Mouse (Mus musculus) cerebellum, adult 2 months (tissue): ENCODE measurements around the gene Hoxa6. TPM values are rescaled to one million over a fixed set of nuclear protein-coding genes. Genes with fewer than 3 reads are reported as not detected.

Source experiments
- DNase-seq, 2 experiments: peaks; one replicate each; pipeline ENCODE4 v3.0.0; 2021
- H3K27ac ChIP-seq: fragments of 200-500 bp; 2 replicates; pipeline ENCODE4 v1.5.1; 2012; ENCODE audit warnings: low read length, control low read depth, inconsistent platforms; ENCODE audit not compliant: insufficient read depth
- H3K27me3 ChIP-seq: fragments of 200-500 bp; 2 replicates; pipeline ENCODE4 v1.6.1; 2012; ENCODE audit warnings: inconsistent platforms, mild to moderate bottlenecking, low read length, moderate library complexity; ENCODE audit not compliant: control insufficient read depth, insufficient read depth
- H3K4me1 ChIP-seq: fragments of 200-500 bp; 2 replicates; pipeline ENCODE4 v1.6.1; 2011; ENCODE audit warnings: low read length; ENCODE audit not compliant: control insufficient read depth, insufficient read depth
- H3K4me3 ChIP-seq: fragments of 200-500 bp; replicated peaks from 2 replicates; pipeline ENCODE3; 2011; ENCODE audit warnings: mild to moderate bottlenecking, low read depth, low read length, control low read depth; ENCODE audit not compliant: insufficient read depth
- CTCF ChIP-seq: fragments of 200-500 bp; IDR thresholded peaks from 2 replicates; pipeline ENCODE4 v1.5.1; 2011; ENCODE audit warnings: low read depth, mild to moderate bottlenecking, control low read depth, low read length, moderate library complexity, borderline replicate concordance; ENCODE audit not compliant: insufficient read depth
- POLR2A ChIP-seq: fragments of 200-500 bp; IDR thresholded peaks from 2 replicates; pipeline ENCODE4 v1.6.1; 2011; ENCODE audit warnings: low read length, control low read depth, borderline replicate concordance; ENCODE audit not compliant: insufficient read depth
- WGBS: fragments of 180-500 bp; shearing (Covaris S2); methylation state at CpG from one replicate; pipeline ENCODE4 v1.1.7; 2018; 5-methylcytosine and 5-hydroxymethylcytosine counted together
- polyA plus RNA-seq: library from polyadenylated mRNA; depleted of rRNA; stranded (reverse); fragments of >200 nt; gene quantifications from 2 replicates; pipeline ENCODE4 v1.2.3, GENCODE M21; 2012

Hoxa6 gene
- polyA plus RNA-seq, 1 experiment, result 0.46 TPM

GRCm38 (mm10) chr6:52229558-52230416 lies 21.3 kb upstream of the Hoxa6 start:
- 3% methylated on average over 44 of the region's 44 CpGs for WGBS
- DNase-seq, result no peak
- no peaks in the 10 kb centered on the region for H3K4me1 ChIP-seq
- H3K27ac ChIP-seq, result no peak overlapping the region
- H3K4me3 ChIP-seq, result no peak overlapping the region
- TF ChIP-seq CTCF, result no peak
- no peak for TF ChIP-seq POLR2A
- peaks cover 14% of the 10 kb centered on the region; the same call in 1 of the 2 replicates for H3K27me3 ChIP-seq

GRCm38 (mm10) chr6:52228475-52229465 lies 20.2 kb upstream of the Hoxa6 start:
- DNase-seq, result no peak
- 2% methylated on average over 38 of the region's 38 CpGs for WGBS
- H3K27ac ChIP-seq, result no peak overlapping the region
- TF ChIP-seq CTCF (no peak), POLR2A (no peak)
- H3K27me3 ChIP-seq, result peaks cover 11% of the 10 kb centered on the region; the same call in 1 of the 2 replicates
- no peak overlapping the region for H3K4me3 ChIP-seq
- H3K4me1 ChIP-seq, result no peaks in the 10 kb centered on the region

DNA sequence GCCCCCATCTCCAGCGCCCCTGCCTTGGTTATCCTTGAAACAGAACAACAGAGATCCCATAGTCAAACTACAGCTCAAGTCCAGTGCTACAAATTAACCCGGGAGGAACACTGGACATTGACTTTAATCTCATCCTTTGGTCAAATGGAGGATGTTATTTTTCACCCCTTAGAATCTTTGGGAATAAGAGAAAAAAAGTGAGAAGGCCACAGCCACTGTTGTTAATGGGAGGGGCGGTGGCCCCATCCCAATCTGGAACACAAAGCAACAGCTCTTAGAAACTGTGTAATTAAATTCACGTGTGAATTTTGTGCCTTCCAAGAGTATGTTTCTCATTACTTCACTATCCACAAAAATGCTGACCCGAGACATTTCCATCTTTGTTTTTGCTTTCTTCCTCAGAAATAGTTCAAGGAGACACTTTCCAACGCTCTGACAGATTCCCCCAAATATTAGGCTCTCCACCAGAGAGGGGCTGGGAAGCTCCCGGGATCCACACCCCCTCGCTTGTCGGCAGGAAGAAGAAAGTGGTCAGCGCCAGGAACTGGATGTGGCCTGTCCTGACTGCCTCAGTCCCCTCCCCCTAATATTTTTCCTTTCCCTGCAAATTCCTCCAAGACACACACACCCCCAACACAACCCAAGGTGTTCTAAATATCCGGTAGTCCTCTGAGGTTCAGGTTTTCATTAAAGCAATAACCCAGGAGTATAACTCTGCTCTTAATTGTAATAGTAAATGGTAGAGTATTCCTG lies 19.1 kb upstream of the Hoxa6 start:
- 5% methylated on average over 11 of the region's 11 CpGs for WGBS
- no peak for DNase-seq
- Histone ChIP-seq H3K4me3 (no peak overlapping the region), H3K4me1 (no peaks in the 10 kb centered on the region), H3K27me3 (peaks cover 11% of the 10 kb centered on the region; the same call in 1 of the 2 replicates), H3K27ac (no peak overlapping the region)
- TF ChIP-seq POLR2A (no peak), CTCF (no peak)

- 3% methylated on average over 26 of the region's 26 CpGs for WGBS
- Histone ChIP-seq H3K4me3 (no peak overlapping the region), H3K4me1 (no peaks in the 10 kb centered on the region), H3K27ac (no peak overlapping the region), H3K27me3 (peaks cover 8% of the 10 kb centered on the region; the same call in 1 of the 2 replicates)
- DNase-seq, result no peak
- TF ChIP-seq CTCF, result no peak
- no peak for TF ChIP-seq POLR2A
Observed at GRCm38 (mm10) chr6:52226569-52227257, 18.2 kb upstream of the Hoxa6 start.

DNA sequence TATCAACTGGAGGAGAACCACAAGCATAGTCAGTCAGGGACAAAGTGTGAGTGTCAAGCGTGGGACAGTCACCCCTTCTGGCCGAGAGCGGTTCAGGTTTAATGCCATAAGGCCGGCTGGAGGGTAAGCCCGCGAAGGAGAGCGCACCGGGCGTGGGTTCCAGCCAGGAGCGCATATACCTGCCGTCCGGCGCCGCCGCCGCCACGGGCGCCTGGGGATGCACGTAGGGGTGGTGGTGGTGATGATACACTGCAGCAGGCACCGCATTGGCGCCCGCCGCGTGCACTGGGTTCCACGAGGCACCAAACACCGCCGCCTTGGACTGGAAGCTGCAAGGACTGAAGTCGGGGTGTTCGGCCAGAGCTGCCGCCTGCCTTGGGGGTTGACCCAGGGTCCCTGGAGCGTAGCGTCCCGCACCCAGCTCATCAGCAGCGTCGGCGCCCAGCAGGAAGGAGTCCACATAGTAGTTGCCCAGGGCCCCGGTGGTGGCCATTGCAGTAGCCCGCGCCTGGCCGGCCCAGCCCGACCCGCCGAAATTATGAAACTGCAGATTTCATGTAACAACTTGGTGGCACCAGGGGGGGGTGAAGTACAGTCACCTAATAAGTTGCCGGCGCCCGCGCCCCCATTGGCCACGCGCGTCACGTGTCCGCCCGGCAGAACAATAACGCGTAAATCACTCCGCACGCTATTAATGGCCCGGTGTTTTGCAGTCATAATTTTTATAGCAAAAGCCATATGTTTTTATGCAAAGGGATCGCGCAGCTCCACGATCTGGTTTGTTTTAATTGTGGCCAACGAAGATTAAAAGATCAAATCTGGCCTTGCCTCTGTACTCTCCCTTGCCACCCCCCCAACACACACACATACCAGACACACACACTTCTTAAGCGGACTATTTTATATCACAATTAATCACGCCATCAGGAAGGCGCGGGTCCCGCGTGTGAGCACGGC lies 17.4 kb upstream of the Hoxa6 start:
- no peak overlapping the region for H3K27ac ChIP-seq
- 4% methylated on average over 69 of the region's 69 CpGs for WGBS
- no peak for DNase-seq
- TF ChIP-seq POLR2A (no peak), CTCF (no peak)
- H3K27me3 ChIP-seq, result peaks cover 8% of the 10 kb centered on the region; the same call in 1 of the 2 replicates
- no peak overlapping the region for H3K4me3 ChIP-seq
- H3K4me1 ChIP-seq, result no peaks in the 10 kb centered on the region

GRCm38 (mm10) chr6:52224895-52225611 lies 16.5 kb upstream of the Hoxa6 start:
- no peaks in the 10 kb centered on the region for H3K4me1 ChIP-seq
- H3K27ac ChIP-seq, result no peak overlapping the region
- WGBS, result 2% methylated on average over 36 of the region's 36 CpGs
- TF ChIP-seq CTCF (no peak), POLR2A (no peak)
- H3K27me3 ChIP-seq, result peaks cover 4% of the 10 kb centered on the region; the same call in 1 of the 2 replicates
- H3K4me3 ChIP-seq, result no peak overlapping the region
- no peak for DNase-seq
